Mouse (Mus musculus) liver, embryonic 14.5 days (tissue): Measurements from ENCODE around the gene Crhr1. TPM values are rescaled to one million over a fixed set of nuclear protein-coding genes. Genes with fewer than 3 reads are reported as not detected.
A peak's percentile ranks its signal among the peaks of the same experiment; 100 is the strongest.

ENCODE experiments used
- ATAC-seq: fragments of 200-750 bp; cut with Nextera tagmentation; 2 replicates; pipeline ENCODE4 v1.8.0; 2017; ENCODE audit warnings: moderate number of reproducible peaks, mild to moderate bottlenecking, moderate library complexity; ENCODE audit not compliant: insufficient read depth
- DNase-seq, 3 experiments: peaks; one replicate each; pipeline ENCODE4 v3.0.0-alpha.2; 2012 to 2013; ENCODE audit warnings: low read depth in 3 of 3, low spot score in 3 of 3
- H3K27ac ChIP-seq: fragments of 300-500 bp; sonication (generic); 2 replicates; pipeline ENCODE4 v1.5.1; 2014; ENCODE audit warnings: moderate library complexity, mild to moderate bottlenecking, control low read depth, inconsistent platforms
- H3K27me3 ChIP-seq: fragments of 300-500 bp; sonication (generic); 2 replicates; pipeline ENCODE4 v1.6.1; 2014; ENCODE audit warnings: mild to moderate bottlenecking, low read length, moderate library complexity; ENCODE audit not compliant: control insufficient read depth, insufficient read depth
- H3K36me3 ChIP-seq: fragments of 300-500 bp; sonication (generic); replicated peaks from 2 replicates; pipeline ENCODE4 v1.6.1; 2014; ENCODE audit warnings: low read depth; ENCODE audit not compliant: control insufficient read depth, insufficient read depth
- H3K4me1 ChIP-seq, 2 experiments: fragments of 200-500 bp in 1 of 2; fragments of 300-500 bp in 1 of 2; sonication (generic) in 1 of 2; replicated peaks; 2 replicates each; pipeline ENCODE4 v1.6.1; 2012 to 2014; ENCODE audit warnings: antibody characterized with exemption in 1 of 2, inconsistent platforms in 1 of 2, low read length in 1 of 2; ENCODE audit not compliant: control insufficient read depth in 2 of 2, insufficient read depth in 2 of 2
- H3K4me2 ChIP-seq: fragments of 300-500 bp; sonication (generic); 2 replicates; pipeline ENCODE4 v1.6.1; 2014; ENCODE audit warnings: low read depth, mild to moderate bottlenecking, control low read depth, moderate library complexity
- H3K4me3 ChIP-seq, 2 experiments: fragments of 200-500 bp in 1 of 2; fragments of 300-500 bp in 1 of 2; sonication (generic) in 1 of 2; 2 replicates each; pipeline ENCODE4 v1.5.1; 2012 to 2014; ENCODE audit warnings: low read depth in 2 of 2, low read length in 2 of 2, mild to moderate bottlenecking in 2 of 2, control low read depth in 1 of 2, inconsistent platforms in 1 of 2, moderate library complexity in 1 of 2; ENCODE audit not compliant: insufficient read depth in 1 of 2
- H3K9ac ChIP-seq: fragments of 300-500 bp; sonication (generic); replicated peaks from 2 replicates; pipeline ENCODE4 v1.6.1; 2014; ENCODE audit warnings: mild to moderate bottlenecking, control low read depth, moderate library complexity
- H3K9me3 ChIP-seq: fragments of 300-500 bp; sonication (generic); 2 replicates; pipeline ENCODE4 v1.6.1; 2016; ENCODE audit warnings: low read length, mixed read lengths; ENCODE audit not compliant: control insufficient read depth
- CTCF ChIP-seq: IDR thresholded peaks from 2 replicates; pipeline ENCODE4 v1.5.1; 2016; ENCODE audit warnings: antibody characterized with exemption, low read depth, control low read depth
- EP300 ChIP-seq: IDR thresholded peaks from 2 replicates; pipeline ENCODE4 v1.6.1; 2016; ENCODE audit warnings: antibody characterized with exemption, low read depth
- WGBS: fragments of 180-500 bp; shearing (Covaris S2); extraction: QIAGEN DNeasy Blood & Tissue Kit; methylation state at CpG from one replicate; pipeline ENCODE4 v1.1.7; 2014; ENCODE audit not compliant: insufficient replicate concordance; 5-methylcytosine and 5-hydroxymethylcytosine counted together
- polyA plus RNA-seq, 2 experiments: library from polyadenylated mRNA; depleted of rRNA in 1 of 2; stranded (reverse) in 1 of 2; unstranded in 1 of 2; fragments of >200 nt; fragmentation: Nextera tagmentation in 1 of 2; extraction: Ambion mirVana in 1 of 2; gene quantifications; 2 replicates each; pipeline versions ENCODE4 v1.2.1 to v1.2.3; 2012 to 2014

Crhr1 gene
- polyA plus RNA-seq, 2 experiments, result not detected

GRCm38 (mm10) chr11:104187766-104188165 is 55.1 kb downstream of the Crhr1 start:
- TF ChIP-seq EP300, result no peak
- TF ChIP-seq CTCF, result no peak
- Histone ChIP-seq H3K9me3 (no peaks in the 10 kb centered on the region), H3K4me3 (no peak overlapping the region), H3K9ac (no peak overlapping the region), H3K36me3 (no peaks in the 10 kb centered on the region), H3K27ac (no peak overlapping the region), H3K4me2 (no peak overlapping the region), H3K27me3 (no peaks in the 10 kb centered on the region), H3K4me1 (no peaks in the 10 kb centered on the region)
- WGBS, result 68% methylated on average over 10 of the region's 10 CpGs
- DNase-seq (no peak), ATAC-seq (no peak)

- H3K36me3 ChIP-seq, result no peaks in the 10 kb centered on the region
- no peaks in the 10 kb centered on the region for H3K4me1 ChIP-seq
- no peak overlapping the region for H3K27ac ChIP-seq
- TF ChIP-seq CTCF (no peak), EP300 (no peak)
- WGBS, result 38% methylated on average over 2 of the region's 2 CpGs
- ATAC-seq, result no peak
- H3K4me3 ChIP-seq, result no peak overlapping the region
- DNase-seq, result no peak
- H3K27me3 ChIP-seq, result no peaks in the 10 kb centered on the region
- no peak overlapping the region for H3K4me2 ChIP-seq
- H3K9me3 ChIP-seq, result no peaks in the 10 kb centered on the region
- no peak overlapping the region for H3K9ac ChIP-seq
These were observed 57.4 kb downstream of the Crhr1 start for GRCm38 (mm10) chr11:104190008-104190407.

GRCm38 (mm10) chr11:104195382-104195781 is 62.7 kb downstream of the Crhr1 start:
- H3K27me3 ChIP-seq, result no peaks in the 10 kb centered on the region
- TF ChIP-seq CTCF (no peak), EP300 (no peak)
- DNase-seq (no peak), ATAC-seq (no peak)
- H3K4me3 ChIP-seq, result no peak overlapping the region
- 57% methylated on average over 11 of the region's 11 CpGs for WGBS
- no peak overlapping the region for H3K9ac ChIP-seq
- no peaks in the 10 kb centered on the region for H3K9me3 ChIP-seq
- no peaks in the 10 kb centered on the region for H3K36me3 ChIP-seq
- no peak overlapping the region for H3K4me2 ChIP-seq
- H3K27ac ChIP-seq, result no peak overlapping the region
- no peaks in the 10 kb centered on the region for H3K4me1 ChIP-seq

- ATAC-seq (no peak), DNase-seq (peak; percentile 40 to 49 (median 45))
- Histone ChIP-seq H3K4me2 (no peak overlapping the region), H3K27ac (no peak overlapping the region), H3K4me3 (no peak overlapping the region), H3K36me3 (no peaks in the 10 kb centered on the region), H3K9ac (no peak overlapping the region), H3K27me3 (no peaks in the 10 kb centered on the region), H3K4me1 (no peaks in the 10 kb centered on the region), H3K9me3 (no peaks in the 10 kb centered on the region)
- TF ChIP-seq CTCF, result peak; percentile 92
- TF ChIP-seq EP300, result no peak
- WGBS, result 9% methylated on average over 9 of the region's 9 CpGs
These were observed 63.1 kb downstream of the Crhr1 start for GRCm38 (mm10) chr11:104195791-104196190.

GRCm38 (mm10) chr11:104197861-104198260 is 65.2 kb downstream of the Crhr1 start:
- 5% methylated on average over 10 of the region's 10 CpGs for WGBS
- Histone ChIP-seq H3K9ac (no peak overlapping the region), H3K27me3 (no peaks in the 10 kb centered on the region), H3K27ac (no peak overlapping the region), H3K9me3 (no peaks in the 10 kb centered on the region), H3K4me2 (no peak overlapping the region), H3K4me1 (no peaks in the 10 kb centered on the region), H3K36me3 (no peaks in the 10 kb centered on the region), H3K4me3 (no peak overlapping the region)
- TF ChIP-seq EP300, result no peak
- no peak for TF ChIP-seq CTCF
- DNase-seq (no peak), ATAC-seq (no peak)

- Histone ChIP-seq H3K9ac (no peak overlapping the region), H3K27ac (no peak overlapping the region), H3K36me3 (no peaks in the 10 kb centered on the region), H3K4me2 (no peak overlapping the region), H3K4me1 (no peaks in the 10 kb centered on the region), H3K4me3 (no peak overlapping the region), H3K27me3 (no peaks in the 10 kb centered on the region), H3K9me3 (no peaks in the 10 kb centered on the region)
- TF ChIP-seq EP300 (no peak), CTCF (no peak)
- ATAC-seq, result no peak
- DNase-seq, result no peak
- 23% methylated on average over 3 of the region's 3 CpGs for WGBS
These were observed 70.6 kb downstream of the Crhr1 start for GRCm38 (mm10) chr11:104203271-104203670.
